Mouse (Mus musculus) leukemia stem cell, adult 10-12 weeks (primary cell): ENCODE results near the gene Tmem259. TPM values are rescaled to one million over a fixed set of nuclear protein-coding genes. Genes with fewer than 3 reads are reported as not detected.

Experiments
- polyA plus RNA-seq: library from polyadenylated mRNA; stranded (reverse); fragments of >175 nt; gene quantifications from 2 replicates; pipeline ENCODE4 v1.2.3, GENCODE M21; 2012; ENCODE audit warnings: low replicate concordance

Gene Tmem259
- 658 and 1,473 TPM in 2 replicates for polyA plus RNA-seq

DNA sequence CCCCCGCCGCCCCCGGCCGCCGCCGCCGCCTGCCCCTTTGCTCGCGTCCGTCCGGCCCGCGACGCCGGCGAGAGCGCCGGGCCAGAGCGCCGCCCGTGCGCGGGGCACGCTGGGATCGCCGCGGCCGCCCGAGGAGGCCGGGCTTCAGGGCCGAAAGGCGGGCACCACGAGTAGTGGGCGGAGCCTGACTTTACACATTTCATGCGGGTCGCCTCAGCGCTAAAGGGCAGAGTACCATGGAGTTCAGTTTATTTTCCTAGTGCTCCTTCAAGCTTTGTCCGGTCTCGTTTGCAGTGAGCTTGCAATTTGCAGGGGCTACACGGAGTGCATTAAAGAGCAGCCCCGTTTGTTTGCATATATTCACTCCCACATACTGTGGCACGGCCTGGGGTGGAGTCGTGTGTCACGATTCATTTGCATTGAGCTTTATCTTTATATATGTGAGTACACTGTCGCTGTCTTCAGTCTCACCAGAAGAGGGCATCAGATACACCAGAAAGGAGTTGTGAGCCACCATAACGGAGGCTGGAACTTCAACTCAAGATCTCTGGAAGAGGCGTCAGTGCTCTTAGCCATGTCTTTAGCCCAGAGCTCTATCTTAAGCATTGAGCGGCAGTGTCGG lies at the start of gene Tmem259:
Gene Tmem259 (minus strand): TSS at position 136 of the 622 bp plus-strand sequence.

DNA sequence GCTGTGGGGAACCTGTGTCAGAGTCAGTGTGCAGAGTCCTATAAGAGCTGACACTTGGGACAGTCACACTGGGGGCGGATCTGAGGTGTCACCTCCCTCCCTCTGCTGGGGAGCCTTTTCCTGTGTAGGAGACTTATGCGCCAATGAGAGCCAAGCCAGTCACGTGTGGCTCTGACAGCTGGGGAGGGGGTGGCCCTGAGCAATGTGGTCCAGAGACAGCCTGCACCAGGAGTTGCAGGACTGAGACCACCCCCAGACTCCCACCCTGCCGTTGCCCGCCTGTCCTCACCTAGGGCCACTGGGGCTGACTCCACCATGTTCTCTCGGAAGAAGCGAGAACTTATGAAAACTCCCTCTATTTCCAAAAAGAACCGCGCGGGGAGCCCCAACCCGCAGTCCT lies 32.4 kb upstream of the Tmem259 start, which contains the start of gene Arhgap45:
Gene Arhgap45 (plus strand): TSS at position 143 of the 400 bp plus-strand sequence.

DNA sequence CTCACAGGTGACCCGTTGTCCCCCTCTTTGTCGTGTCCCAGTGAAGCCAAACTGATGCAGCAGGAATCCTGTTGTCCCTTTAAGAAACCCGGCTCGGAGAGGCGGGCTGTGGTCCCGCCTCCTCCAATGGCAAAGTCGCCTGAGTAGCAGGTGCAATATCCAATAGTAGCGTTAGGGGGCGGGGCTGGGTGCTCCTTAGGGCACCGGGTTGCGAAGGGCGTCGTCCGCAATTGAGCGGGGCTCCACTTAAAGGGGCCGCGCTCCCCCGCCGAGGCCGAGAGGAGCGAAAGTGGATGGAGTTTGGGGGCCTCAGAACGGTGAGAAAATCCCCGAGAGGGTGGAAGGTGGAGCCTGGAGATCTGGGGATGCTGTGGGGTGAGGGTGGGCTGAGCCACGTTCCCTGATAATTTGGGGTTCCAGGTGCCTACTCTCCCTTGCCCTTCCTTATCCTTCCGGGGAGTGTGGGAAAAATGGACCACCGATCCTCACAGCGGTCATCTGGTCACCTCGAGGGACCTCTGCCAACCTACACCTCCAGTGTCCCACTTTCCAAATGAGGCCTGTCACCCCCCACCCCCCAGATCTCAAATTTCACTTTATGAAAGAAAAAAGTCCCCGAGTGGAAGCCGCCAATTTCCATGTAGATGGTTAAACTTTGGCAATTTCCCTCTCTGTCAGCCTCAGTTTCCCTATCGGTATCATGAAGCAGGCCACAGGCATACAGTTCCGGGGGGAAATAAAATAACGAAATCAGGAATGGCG lies 12.3 kb upstream of the Tmem259 start, which contains the start of gene Abca7:
Gene Abca7 (plus strand): TSS at position 223 of the 762 bp plus-strand sequence.

DNA sequence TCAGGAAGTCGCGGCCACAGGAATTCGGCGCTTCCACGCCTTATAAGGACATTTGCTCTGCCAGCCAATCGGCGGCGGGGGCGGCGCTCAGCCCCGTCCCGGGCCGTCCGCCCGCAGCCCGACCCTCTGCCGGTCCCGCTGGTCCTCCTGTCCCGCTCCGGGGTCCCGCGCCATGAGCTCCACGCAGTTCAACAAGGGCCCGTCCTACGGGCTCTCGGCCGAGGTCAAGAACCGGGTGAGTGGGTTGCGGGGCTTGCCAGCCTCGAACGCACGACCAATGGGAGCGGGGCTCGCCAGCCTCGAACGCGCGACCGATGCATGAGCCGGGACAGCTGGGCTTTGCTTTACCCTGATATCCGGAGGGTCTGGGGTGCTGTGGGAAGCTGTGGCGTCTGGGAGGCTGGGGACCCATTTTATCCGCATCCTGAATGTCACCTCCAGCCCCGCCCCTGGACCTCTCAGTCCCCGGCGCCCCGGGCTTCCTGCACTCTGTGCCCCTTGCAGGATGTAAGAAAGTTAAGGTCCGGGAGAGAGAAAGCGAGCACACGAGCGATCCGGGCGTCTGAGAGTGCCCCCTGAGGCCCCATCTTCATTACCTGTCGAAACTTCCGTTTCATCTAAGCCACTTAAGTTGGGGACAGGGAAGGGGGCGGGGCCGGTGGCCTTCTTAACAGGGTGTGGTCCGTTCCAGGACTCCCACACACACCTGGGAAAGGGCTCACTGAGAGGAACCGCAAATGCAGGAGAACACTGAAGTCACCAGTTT lies 4.6 kb upstream of the Tmem259 start, which contains the start of gene Cnn2:
Gene Cnn2 (plus strand): TSS at position 79 of the 766 bp plus-strand sequence.

GRCm38 (mm10) chr10:79970415-79971182 lies 13.5 kb downstream of the Tmem259 start, which contains the start of gene Grin3b:
TSS of gene Grin3b (plus strand) at chr10:79970715.

DNA sequence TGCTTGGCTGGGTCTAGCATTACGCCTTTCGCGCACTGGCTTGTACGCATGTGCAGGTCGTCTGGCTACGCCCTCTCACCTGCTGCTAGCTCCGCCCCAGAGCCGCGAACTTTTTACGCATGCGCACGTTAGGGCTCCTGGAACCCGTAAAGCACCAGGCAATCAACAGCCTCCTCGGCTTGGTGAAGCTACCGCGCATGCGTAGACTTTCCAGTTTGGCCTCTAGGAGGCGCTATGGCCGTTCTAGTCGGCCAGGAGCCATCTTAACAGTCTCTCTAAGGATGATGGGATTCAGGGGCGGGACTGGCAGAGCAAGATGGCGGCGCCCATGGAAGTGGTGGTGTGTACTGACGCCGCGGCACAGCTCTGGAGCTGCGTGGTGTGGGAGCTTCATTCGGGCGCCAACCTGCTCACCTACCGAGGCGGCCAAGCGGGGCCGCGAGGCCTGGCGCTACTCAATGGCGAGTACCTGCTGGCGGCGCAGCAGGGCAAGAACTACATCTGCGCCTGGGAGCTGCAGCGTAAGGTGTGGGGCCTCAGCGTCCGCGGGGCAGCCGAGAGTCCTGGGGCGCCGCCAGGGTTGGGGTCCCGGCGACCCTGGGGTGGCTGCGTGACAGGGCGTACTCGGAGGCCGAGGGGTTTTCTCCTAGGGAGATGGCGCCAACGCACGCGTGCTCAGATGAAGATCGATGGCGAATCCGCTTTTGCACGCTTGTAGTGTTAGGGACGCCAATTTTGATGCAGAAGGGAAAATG lies 24.1 kb downstream of the Tmem259 start, which contains the start of gene Wdr18:
Gene Wdr18 (plus strand): TSS at position 306 of the 755 bp plus-strand sequence.

GRCm38 (mm10) chr10:79926491-79927323 lies 57.4 kb downstream of the Tmem259 start, which contains the start of gene Arid3a:
TSS of gene Arid3a (plus strand) at chr10:79927043.

Other genes starting within 250 kb of the Tmem259 start
- gene Polrmt, start 237.7 kb downstream of the Tmem259 start, polyA plus RNA-seq: 55.2 and 56.1 TPM in 2 replicates
- gene Fgf22, start 229.3 kb downstream of the Tmem259 start, polyA plus RNA-seq: 0.23 TPM in 1 of 2 replicates, not detected in the other
- gene Rnf126, start 217.4 kb downstream of the Tmem259 start, polyA plus RNA-seq: 437 and 591 TPM in 2 replicates
- gene Fstl3, start 207.1 kb downstream of the Tmem259 start, polyA plus RNA-seq: 1.4 and 2.5 TPM in 2 replicates
- 0.16 TPM in 1 of 2 replicates, not detected in the other for gene Prss57, start 193.4 kb downstream of the Tmem259 start, polyA plus RNA-seq
- 6.9 and 13.2 TPM in 2 replicates for gene Palm, start 190.8 kb downstream of the Tmem259 start, polyA plus RNA-seq
- 0.45 TPM in 1 of 2 replicates, not detected in the other for gene Misp, start 163.3 kb downstream of the Tmem259 start, polyA plus RNA-seq
- gene Ptbp1, start 129.9 kb downstream of the Tmem259 start, polyA plus RNA-seq: 557 and 1,313 TPM in 2 replicates
- 10.8 and 17.6 TPM in 2 replicates for gene Prtn3, start 109.9 kb downstream of the Tmem259 start, polyA plus RNA-seq
- 0.51 and 0.96 TPM in 2 replicates for gene Plppr3, start 109.7 kb downstream of the Tmem259 start, polyA plus RNA-seq
- 4.2 and 5.4 TPM in 2 replicates for gene Elane, start 98.1 kb downstream of the Tmem259 start, polyA plus RNA-seq
- not detected in 2 replicates for gene Cfd, start 93.5 kb downstream of the Tmem259 start, polyA plus RNA-seq
- gene Med16, start 75.4 kb downstream of the Tmem259 start, polyA plus RNA-seq: 54.4 and 61.9 TPM in 2 replicates
- not detected in 2 replicates for gene Gm26602, start 73.5 kb downstream of the Tmem259 start, polyA plus RNA-seq
- 0.52 and 0.64 TPM in 2 replicates for gene Kiss1r, start 67.4 kb downstream of the Tmem259 start, polyA plus RNA-seq
- 102 and 146 TPM in 2 replicates for gene R3hdm4, start 63.1 kb downstream of the Tmem259 start, polyA plus RNA-seq
- 59.2 and 117 TPM in 2 replicates for gene Arid3a, start 57.3 kb downstream of the Tmem259 start, polyA plus RNA-seq
- 67.7 and 87.8 TPM in 2 replicates for gene Wdr18, start 24.2 kb downstream of the Tmem259 start, polyA plus RNA-seq
- gene Grin3b, start 13.6 kb downstream of the Tmem259 start, polyA plus RNA-seq: 0.12 and 0.17 TPM in 2 replicates
- 222 and 247 TPM in 2 replicates for gene Cnn2, start 4.3 kb upstream of the Tmem259 start, polyA plus RNA-seq
- 37.0 and 54.4 TPM in 2 replicates for gene Abca7, start 12.2 kb upstream of the Tmem259 start, polyA plus RNA-seq
- gene Arhgap45, start 32.3 kb upstream of the Tmem259 start, polyA plus RNA-seq: 156 and 353 TPM in 2 replicates
- 53.8 and 132 TPM in 2 replicates for gene Polr2e, start 55.5 kb upstream of the Tmem259 start, polyA plus RNA-seq
- 698 and 1,678 TPM in 2 replicates for gene Gpx4, start 62.8 kb upstream of the Tmem259 start, polyA plus RNA-seq
- gene Sbno2, start 121.2 kb upstream of the Tmem259 start, polyA plus RNA-seq: 72.7 and 82.1 TPM in 2 replicates
- gene Stk11, start 131.5 kb upstream of the Tmem259 start, polyA plus RNA-seq: 127 and 185 TPM in 2 replicates
- gene Atp5d, start 154.3 kb upstream of the Tmem259 start, polyA plus RNA-seq: 1,038 and 1,245 TPM in 2 replicates
- 40.1 and 43.9 TPM in 2 replicates for gene Cbarp, start 156.5 kb upstream of the Tmem259 start, polyA plus RNA-seq
- gene Midn, start 163.9 kb upstream of the Tmem259 start, polyA plus RNA-seq: 224 and 253 TPM in 2 replicates
- 19.6 and 38.2 TPM in 2 replicates for gene Cirbp, start 181.7 kb upstream of the Tmem259 start, polyA plus RNA-seq
- 7.0 and 16.7 TPM in 2 replicates for gene 1600002K03Rik, start 188.6 kb upstream of the Tmem259 start, polyA plus RNA-seq
- 1.4 and 1.8 TPM in 2 replicates for gene Efna2, start 195.2 kb upstream of the Tmem259 start, polyA plus RNA-seq
- gene Mum1, start 242.1 kb upstream of the Tmem259 start, polyA plus RNA-seq: 47.2 and 117 TPM in 2 replicates